9 mouse cellular contexts compared by ENCODE assay signal in the genomic region with DNA sequence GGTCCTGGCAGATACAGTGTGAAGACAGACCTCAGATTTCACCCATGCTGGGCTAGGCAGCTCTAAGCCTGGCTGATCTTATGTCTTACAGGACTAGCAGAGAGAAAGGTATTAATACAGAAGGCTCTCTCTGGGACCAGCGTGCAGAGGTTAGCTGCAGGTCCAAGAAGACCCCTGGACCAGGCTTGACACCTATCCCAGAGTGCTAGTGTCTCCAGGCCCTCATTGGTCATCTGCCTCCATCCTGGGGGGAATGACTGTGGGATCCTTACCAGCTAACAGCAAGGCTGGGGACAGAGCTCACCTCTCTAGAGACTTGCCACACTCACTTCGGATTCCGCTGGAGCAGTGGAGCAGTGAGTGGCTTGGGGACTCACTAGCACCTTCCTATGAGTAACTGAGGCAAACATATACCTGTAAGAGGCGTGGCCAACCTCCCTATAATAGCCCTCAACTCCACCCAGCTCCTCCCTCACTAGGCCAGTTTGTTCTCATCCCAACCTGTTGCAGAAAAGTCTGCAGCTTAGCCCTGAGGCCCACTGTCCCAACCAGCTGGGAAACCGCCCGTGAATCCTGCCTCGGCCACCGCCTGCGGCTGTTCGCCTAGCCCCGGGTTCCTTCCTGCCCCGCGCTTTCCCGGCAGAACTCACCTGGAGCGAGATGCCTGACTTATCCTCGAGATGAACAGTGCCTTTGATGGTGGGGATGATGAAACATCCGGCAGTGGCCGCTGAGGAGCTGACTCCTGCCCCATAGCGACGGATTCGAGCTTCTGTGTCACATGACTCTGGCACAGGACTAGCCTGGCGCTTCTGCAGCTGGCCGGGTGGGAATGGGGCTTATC. TPM values are rescaled to one million over a fixed set of nuclear protein-coding genes. Genes with fewer than 3 reads are reported as not detected.
DNase-seq lines count a peak whose midpoint lies in the region; ATAC-seq lines count a peak whose summit lies in the region.
"Had no signal": no experiment of that assay in that cellular context is flagged by ENCODE, and none has a peak within 500 bp of the region (broad histone marks: within the 10 kb centered on the region; RNA-seq: fewer than 3 reads in every experiment).

A gene (minus strand): TSS at position 725 of the 844 bp plus-strand sequence.

- peak within 1 kb of the TSS; percentile 51 for H3K4me3 ChIP-seq in heart, embryonic 10.5 days

- peaks cover 10% of the 10 kb centered on the region; the same call in 1 of the 2 replicates for H3K27me3 ChIP-seq in heart, embryonic 10.5 days (ENCODE audit: insufficient read depth, poor library complexity, severe bottlenecking)

- H3K9me3 ChIP-seq in heart, embryonic 10.5 days, result no peaks in the 10 kb centered on the region

- 9% methylated on average over 23 of the region's 23 CpGs for WGBS in heart, embryonic 10.5 days

- H3K4me1 ChIP-seq in heart, embryonic 10.5 days, result peaks cover 25% of the 10 kb centered on the region

- H3K36me3 ChIP-seq in heart, embryonic 10.5 days, result no peaks in the 10 kb centered on the region

- DNase-seq in cerebellum, adult 8-10 months, result no peak
- peak; percentile 69 for DNase-seq in brain, adult 2 months (ENCODE audit: low read depth, low spot score)
- DNase-seq in heart, embryonic 10.5 days (ENCODE audit: low spot score), result no peak
- DNase-seq in kidney, postnatal 10 days, result peak; percentile 39
- peak; percentile 34 for DNase-seq in mesoderm, embryonic 11.5 days (ENCODE audit: low read depth, low spot score)
- DNase-seq in thymus, postnatal 4 days, result no peak

- H3K27ac ChIP-seq in heart, embryonic 10.5 days, result no peak within 1 kb of the TSS

- ATAC-seq in cerebellum, adult (ENCODE audit: insufficient number of reproducible peaks, low FRiP score, low TSS enrichment), result 0 out of 2 replicates have a peak, but pooled peaks have one; percentile 31
- ATAC-seq in activated CD4-positive, CD25-positive, alpha-beta regulatory T cell, adult 4 months, result no peak

RNA-seq across cellular contexts. Expression of the gene that starts here (rescaled TPM):
- 1.2 and 1.3 TPM in 2 replicates for polyA plus RNA-seq in heart, embryonic 10.5 days (2016; fragmentation: Nextera tagmentation; extraction: Ambion mirVana)
- not detected for polyA plus RNA-seq in activated CD4-positive, CD25-positive, alpha-beta regulatory T cell, adult 4 months (2017; shearing (Covaris generic))
- polyA plus RNA-seq: C2C12 had no signal

Comparison
In these comparisons a context has a peak if more than half of its experiments do, and no peak if none do; other contexts are left out.
1. DNase-seq: peak in brain, adult 2 months (single experiment), kidney, postnatal 10 days (single experiment) and mesoderm, embryonic 11.5 days (single experiment); none in cerebellum, adult 8-10 months (single experiment), heart, embryonic 10.5 days (single experiment) and thymus, postnatal 4 days (single experiment).